Mouse (Mus musculus): ENCODE data around the gene Asb16.
A peak's percentile ranks its signal among the peaks of the same experiment; 100 is the strongest.

Gene Asb16

DNA sequence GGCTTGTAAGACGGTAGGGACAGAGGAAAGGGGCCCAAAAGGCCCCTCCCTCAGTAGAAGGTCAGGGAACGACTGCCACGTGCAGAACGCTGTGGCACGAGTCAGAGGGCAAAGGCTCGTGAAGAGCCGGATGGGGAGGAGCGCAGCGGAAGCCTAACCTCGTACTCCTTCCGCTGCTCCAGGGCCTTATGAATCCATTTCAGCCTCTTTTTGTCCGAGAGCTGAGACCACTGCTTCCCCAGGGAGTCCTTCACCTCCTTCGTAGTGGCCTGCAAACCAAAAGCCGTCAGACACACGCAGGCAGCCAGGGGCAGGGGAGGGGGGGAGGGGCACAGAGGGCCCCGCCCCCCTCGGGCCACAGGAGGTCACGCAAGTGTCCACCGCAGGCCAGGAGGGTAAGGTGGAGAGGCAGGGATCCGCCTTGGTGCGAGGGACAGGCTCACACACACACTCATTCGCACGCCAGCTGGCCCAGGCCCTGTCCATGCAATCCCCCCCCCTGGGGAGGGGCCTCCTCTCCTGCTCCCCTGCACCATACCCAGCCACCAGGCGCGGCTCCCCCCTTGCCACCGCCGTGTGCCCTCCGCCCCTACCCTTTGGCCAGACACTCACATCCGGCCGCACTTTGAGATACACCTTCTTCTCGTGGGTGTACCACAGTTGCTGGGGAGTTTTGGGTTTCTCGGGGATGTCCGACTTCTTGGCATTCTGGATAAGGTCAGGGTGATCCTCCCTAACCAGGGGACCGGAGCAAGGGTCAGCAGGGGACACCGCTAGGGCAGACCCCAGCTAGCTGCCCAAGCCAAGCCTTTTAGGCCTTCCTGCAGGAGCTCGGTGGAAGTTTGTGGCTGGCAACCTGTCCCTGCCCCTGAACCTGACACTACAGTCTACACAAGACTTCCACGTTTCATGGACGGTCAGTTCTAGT lies 42.5 kb downstream of the Asb16 start:
- DNase-seq (ENCODE audit: low spot score), result no peak

DNA sequence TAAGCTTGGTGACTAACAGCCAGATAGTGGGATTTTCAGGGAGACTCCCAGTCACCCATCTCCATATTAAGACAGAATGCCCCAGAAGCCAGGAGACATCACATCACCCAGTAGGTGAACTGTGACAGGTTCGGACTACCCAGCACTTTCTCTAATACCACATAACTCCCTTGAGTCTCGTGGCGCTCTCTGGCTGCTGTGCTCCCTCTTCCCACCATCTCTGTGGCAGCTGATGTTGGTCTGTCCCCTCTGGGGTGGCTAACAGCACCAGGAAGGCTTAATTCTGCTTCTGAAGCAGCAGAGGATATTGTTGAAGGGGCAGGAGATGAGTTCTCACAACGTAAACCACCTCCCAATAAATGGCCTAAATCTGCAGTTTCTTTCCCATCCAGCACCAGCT lies 43.4 kb downstream of the Asb16 start:
- no peak for DNase-seq (ENCODE audit: low spot score)

DNA sequence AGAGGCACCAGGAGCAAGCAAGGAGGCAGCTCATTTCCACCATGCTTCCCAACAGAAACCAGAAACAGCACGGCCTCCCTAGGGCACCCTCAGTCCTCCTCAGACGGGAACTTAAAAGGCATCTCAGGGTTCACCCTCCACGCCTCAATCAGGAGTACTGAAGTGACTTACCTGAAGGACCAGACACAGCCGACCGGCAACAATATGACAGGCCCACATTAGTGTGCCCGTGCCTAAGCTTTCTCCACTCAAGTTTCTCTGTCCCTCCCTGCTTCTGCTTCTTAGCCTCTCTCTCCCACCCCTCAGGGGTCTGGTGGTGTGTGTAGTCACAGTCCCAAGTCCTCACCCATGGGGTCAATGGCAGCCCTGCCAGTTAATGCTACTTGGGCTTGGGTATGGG lies 44.0 kb downstream of the Asb16 start:
- DNase-seq (ENCODE audit: low spot score), result no peak

DNA sequence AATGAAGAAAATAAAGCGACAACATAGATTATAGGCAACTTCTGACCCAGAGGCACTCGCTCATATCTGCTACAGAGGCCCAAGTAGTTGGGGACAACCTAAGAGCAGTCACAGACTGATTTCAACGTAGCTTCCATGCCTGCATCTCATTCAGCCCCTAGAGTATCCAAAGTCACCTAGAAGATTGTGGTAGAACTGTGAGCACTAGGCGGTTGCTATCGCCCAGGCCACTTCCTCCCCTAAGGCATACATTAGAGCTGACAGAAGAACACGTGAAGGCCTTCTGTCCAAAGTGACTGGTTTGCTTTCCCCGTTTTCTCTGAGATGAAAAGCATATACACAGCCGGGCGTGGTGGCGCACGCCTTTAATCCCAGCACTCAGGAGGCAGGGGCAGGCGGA lies 45.8 kb downstream of the Asb16 start:
- DNase-seq (ENCODE audit: low spot score), result no peak

DNA sequence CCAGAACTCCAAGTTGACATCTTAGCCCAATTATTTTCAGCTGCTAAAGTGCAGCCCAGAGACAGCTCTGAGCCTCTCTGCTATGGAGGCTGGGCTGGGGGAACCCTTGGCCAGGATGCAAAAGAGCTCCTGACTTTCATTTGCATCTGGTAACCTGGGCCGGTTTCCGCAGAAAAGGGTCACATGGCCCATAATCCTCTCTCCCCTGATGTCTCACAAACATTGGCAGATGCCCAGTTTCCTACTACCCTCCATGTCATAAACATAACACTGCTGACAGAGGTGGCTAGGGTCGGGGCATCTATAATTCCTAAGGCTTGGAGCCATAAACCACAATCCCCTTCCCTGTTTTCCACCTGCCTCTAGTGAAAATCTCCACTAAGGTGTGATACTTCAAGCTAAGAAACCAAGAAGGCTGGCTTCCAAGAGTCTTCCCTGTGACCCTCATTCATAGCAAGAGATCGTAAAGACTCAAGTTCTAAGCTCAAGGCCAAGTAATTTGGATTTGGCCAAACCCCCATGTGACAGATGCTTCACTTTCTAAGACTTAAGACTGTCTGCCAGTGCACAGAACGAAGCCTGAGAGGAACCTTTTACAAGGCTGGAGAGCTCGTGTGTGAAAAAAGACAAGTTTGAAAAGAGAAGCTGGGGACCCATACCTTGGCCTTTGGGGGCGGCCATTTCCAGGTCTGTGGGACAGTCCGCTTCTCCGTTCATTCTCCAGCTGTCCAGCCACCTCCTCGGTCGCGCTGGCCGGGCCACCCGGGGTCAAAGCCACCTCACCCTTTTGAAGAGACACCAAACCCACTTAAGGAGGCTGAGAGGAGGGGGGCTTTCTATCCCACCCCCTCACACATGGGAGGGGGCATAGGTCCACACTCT lies 47.4 kb downstream of the Asb16 start:
- peak; percentile 46 for DNase-seq (ENCODE audit: low spot score)

DNA sequence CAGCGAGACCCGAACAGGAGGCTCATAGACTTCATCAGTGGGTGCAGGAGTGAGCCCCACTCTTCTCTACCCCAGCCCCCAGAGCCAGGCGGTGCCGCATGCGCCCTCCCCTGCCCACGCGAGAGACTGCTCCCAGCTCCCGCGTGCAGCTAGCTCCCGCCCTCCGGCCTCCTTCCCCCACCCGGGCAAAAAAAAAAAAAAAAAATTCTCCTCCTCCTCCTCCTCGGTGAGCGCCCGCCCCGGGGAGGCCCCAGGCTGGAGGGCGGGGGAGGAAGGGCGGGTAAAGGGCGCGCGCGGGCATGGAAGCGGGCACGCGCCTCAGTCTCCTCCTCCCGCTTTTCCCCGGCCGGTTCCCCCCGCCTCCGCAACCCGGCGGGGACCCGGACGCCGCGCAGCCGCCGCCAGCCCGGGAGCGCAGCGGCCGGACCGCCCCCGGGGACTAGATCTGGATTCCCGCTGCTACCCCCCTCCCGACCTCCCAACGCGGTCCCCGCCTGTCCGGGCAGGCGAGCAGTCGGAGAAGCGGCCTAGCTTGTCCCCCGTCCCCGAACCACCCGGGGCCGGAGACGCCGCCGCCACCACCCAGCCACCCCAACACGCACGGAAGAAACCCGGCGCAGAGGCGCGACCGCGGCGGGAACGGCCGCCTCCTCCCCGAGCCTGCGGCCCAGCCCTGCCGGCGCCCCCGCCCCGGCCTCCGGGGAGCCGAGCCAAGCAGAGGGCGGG lies 48.2 kb downstream of the Asb16 start:
- DNase-seq (ENCODE audit: low spot score), result peak; percentile 84

DNA sequence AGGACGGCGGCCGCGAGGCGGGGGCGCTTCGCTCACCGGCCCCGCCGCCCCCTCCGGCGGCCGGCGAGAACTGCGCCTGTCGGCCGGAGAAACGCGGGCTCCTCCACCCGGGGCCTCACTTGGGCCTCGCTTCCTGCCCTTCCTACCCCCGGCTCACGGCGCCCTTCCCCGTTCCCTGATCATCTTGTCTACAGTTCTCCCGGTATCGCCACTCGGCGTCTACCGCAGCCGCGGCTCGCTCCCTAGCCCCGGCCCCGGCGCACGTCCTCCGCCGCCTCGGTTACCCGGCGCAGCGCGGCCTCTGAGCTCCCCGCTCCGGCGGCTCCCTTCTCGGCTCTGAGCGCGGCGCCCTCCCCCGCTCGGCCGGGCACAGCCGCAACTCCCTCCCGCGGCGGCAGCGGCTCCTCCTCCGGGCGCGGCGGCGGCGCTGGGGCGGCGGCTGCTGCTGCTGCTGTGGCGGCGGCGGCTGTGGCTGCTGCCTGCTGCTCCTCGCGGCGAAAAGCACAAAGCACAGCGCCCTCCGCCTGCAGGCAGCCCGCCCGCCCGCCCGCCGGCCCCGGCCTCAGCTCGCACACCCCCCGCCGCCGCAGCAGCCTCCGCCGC lies 48.9 kb downstream of the Asb16 start:
- peak; percentile 55 for DNase-seq (ENCODE audit: low spot score)

DNA sequence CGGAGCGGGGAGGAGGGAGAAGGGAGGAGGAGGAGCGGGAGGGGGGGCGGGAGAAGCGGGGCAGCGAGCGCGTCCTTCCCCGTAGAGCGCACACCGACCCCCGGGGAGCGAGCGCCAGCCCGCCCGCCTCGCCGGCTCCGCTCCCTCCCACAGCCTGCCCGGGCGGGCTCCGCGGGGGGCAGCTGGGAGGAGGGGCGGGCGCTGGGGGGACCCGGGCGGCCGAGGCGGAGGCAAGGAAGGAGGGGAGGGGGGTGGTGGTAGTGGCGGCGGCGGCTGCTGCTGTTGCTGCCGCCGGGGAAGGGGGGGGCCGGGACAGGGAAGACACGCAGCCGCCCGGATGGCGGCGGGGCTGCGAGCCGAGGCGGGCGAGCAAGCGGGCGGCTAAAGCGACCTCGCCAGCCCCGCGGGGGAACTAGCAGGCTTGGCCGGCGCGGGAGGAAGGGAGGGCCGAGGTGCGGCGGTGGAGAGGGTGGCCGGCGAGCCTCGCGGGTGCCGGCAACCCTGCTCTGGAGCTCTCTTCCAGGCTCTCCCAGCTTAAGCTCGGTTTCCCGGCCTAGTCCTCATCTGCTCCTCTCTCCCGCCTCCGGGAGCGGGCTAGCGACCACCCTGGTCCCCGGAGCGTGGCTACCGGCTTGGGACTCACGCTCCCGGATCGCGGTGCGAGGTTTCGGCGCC lies 49.5 kb downstream of the Asb16 start:
- DNase-seq (ENCODE audit: low spot score), result peak; percentile 63

DNA sequence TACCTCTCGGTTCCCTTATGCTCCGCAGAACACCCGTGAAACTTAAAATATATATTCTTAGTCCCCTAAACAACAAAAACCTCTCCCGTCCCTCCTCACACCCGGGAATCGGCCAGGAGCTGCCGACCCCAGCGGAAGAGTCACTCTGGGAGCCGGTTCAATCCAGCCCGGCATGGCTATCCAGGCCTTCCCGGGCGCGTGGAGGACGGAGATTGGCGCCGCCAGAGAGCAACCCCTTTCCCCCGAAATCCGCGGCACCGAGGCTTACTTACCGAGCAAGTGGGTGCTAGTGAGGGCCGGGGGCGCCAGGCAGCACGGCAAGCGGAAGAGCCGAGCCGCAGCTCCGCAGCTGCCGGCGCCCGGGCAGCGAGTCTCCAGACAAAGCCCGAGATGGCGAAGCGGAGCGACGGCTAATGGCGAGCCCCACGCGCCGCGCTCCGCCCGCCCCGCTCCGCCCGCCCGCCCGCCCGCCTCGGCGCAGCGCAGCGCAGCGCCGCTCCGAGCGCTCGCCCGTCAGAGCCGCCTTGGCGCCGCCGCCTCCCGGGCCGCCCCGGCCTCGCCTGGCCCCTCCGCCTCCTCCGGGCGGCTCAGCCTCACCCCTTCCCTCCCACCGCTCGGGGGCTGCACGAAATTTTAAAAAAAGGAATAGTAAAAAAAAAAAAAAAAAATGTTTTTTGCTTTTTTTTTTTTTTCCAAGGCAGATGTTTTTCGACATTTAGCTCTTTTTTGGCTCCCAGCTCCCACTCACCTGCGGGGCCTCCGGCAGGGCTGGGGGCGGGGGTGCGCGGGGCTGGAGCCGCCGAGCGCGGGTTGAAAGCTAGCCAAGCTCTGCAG lies 50.2 kb downstream of the Asb16 start:
- DNase-seq (ENCODE audit: low spot score), result peak; percentile 58

DNA sequence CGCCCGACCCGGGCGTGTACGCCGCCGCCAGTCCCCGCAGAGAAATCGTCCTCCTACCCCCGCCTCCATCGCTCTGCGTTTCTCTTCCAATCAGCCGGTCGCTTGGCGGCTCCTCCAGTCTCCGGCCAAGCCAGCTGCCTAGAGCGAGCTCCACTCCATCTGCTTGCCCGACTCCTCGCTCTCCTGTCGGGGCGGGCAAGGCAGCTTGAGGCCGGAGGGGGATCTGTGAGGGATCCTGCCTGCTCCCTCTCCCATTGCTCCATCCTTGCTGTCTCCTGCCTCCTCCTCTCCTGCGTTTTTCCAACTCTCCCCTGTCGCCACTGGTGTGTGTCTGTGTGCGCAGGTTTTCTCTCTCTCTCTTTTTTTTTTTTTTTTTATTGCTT lies 50.9 kb downstream of the Asb16 start, which contains the start of gene Ubtf:
Gene Ubtf, minus strand, starts transcription at position 333 of the 383 bp plus-strand sequence.
- DNase-seq (ENCODE audit: low spot score), result peak; percentile 83

DNA sequence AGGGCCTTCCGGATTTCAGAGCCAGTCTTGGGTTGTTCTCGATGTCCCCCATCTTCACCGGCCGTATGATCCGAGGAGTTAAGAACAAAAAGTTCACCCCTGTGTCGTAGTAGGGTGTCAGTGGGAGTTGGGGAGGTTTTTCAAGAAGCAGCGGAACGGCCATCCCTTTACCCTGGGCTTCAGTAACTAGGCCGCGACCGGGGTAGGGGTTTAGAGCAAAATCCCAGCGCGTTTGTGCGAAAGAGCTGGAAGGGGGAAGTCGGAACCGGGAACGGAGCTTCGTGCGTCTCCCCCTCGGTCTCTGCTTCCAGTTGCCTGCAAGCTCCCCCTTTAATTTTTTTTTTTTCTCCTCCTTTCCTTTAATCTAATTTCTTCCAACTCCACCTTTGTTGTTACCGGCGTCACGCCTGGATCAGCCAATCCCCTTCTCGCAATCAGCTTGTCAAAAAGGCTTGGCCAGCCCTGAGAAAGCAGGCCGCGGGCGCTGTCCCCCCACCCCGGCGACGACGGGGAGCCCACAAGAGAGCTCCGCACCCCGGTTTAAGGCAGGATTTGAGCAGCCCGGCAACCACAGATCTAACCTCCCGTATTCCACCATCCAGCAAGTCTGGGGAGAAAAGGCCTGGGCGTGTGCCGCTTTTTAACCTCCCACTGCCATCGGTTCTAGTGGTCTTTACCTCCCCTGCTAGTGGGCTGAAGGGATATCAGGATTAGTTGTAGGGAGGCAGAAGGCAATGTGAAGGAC lies 51.6 kb downstream of the Asb16 start:
- peak; percentile 87 for DNase-seq (ENCODE audit: low spot score)

DNA sequence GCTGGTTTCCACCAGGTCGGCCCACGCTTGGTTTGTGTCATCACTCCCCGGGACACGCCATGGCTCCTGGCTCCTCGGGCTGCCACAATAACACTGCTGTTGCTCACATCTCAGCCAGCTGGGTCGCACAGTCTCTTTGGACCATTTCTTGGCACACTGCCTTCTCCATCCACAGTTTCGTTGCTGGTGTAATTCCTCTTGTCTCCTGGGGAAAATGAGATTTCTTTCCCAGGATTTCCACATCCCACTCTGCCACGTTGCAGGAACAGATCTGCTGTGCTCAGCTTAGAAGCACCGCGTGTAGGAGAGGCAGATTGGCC lies 52.1 kb downstream of the Asb16 start:
- peak; percentile 98 for DNase-seq (ENCODE audit: low spot score)

DNA sequence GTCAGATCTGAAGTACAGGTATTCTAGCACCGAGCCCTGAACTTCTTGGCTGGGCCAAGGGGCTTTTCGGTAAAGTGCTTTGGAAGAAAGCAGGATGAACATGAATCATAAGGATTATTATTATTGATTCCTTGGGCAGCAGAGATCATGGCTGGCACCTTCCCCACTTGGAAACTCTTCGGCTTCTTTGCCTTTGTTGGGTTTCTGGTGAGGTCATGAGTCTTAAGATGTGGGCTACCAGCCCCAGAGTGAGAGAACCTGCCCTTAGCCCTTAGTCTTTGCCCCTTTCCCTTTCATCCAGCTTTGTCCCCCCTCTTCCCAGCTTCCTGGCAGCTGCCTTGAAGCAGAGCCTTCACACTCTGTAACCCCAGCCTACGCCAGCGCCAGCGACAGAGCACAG lies 53.4 kb downstream of the Asb16 start:
- no peak for DNase-seq (ENCODE audit: low spot score)

DNA sequence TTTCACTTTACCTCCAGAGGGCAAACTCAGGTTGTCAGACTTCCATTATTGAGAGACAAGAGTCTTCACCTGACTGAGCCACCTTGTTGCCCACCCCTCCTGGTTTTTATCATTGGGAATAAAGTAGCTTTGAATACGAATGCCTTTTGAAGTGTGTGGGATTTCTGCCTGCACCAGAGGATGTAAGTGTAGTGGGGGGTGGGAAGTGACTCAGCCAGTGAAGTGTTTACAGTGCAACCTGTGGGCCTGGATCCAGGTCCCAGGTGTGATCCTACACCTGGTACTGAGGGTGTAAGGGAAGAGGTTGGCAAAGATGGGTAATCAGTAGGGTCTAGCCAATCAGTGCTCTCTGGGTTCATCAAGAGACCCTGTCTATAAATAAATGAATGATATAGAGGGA lies 55.0 kb downstream of the Asb16 start:
- no peak for DNase-seq (ENCODE audit: low spot score)

DNA sequence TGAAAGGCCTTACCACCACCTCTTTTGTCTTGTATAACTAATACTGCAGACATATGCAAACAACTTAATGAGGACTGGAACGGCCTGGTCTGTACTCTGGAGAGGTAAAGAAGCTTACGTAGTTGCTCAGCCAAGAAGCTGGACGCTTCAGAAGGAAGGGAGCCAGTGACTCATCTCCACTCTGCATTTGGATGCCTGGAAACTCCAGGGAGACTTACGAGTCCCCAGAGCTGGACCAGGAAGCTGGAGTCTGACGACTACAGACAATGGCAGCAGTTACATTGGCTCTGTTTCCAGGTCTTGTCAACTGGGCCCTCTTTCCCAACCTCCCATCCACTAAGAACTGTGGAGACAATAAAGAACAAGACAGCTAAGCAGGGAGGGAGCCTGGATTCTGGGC lies 58.7 kb downstream of the Asb16 start:
- DNase-seq (ENCODE audit: low spot score), result peak; percentile 65

DNA sequence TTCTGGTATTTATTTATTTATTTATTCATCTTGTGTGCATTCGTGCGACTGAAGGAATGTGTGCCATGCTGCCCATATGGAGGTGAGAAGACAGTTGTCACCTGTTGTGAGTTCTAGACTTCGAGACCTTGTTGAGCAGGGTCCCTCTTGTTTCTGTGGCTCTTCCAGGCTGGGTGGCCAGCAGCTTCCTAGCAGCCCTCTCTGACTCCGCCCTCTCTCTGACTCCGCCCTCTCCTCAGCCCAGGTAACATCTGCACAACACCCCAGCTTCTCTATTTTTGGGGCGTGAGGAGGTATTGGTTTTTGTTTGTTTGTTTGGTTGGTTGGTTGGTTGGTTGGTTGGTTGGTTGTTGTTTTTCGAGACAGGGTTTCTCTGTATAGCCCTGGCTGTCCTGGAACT lies 59.3 kb downstream of the Asb16 start:
- DNase-seq (ENCODE audit: low spot score), result no peak

All from adipocyte (in vitro differentiated cells).